Mouse (Mus musculus): ENCODE measurements around the gene Gm42372. TPM values are rescaled to one million over a fixed set of nuclear protein-coding genes. Genes with fewer than 3 reads are reported as not detected.
"Not testable (repeated sequence)": the region's sequence is repeated elsewhere in the genome, so short reads cannot be mapped to it uniquely, and the experiment has no call there.

Gene Gm42372
- 1.1 and 2.1 TPM in 2 replicates for total RNA-seq (2021)
- long read RNA-seq = 0 reads

- DNase-seq = peak; percentile 50
These were observed at the start of gene Gm42372 for GRCm38 (mm10) chr7:16982859-16983568. Gene Gm42372, plus strand, starts transcription at chr7:16983086.

- DNase-seq = no peak
These were observed 45.6 kb upstream of the Gm42372 start for GRCm38 (mm10) chr7:16937312-16937711.

GRCm38 (mm10) chr7:16938117-16938791 lies 44.6 kb upstream of the Gm42372 start:
- no peak for DNase-seq

- peak; percentile 29 for DNase-seq
These were observed 42.6 kb upstream of the Gm42372 start for GRCm38 (mm10) chr7:16940292-16940691.

GRCm38 (mm10) chr7:16942861-16943260 lies 40.0 kb upstream of the Gm42372 start:
- no peak for DNase-seq

DNA sequence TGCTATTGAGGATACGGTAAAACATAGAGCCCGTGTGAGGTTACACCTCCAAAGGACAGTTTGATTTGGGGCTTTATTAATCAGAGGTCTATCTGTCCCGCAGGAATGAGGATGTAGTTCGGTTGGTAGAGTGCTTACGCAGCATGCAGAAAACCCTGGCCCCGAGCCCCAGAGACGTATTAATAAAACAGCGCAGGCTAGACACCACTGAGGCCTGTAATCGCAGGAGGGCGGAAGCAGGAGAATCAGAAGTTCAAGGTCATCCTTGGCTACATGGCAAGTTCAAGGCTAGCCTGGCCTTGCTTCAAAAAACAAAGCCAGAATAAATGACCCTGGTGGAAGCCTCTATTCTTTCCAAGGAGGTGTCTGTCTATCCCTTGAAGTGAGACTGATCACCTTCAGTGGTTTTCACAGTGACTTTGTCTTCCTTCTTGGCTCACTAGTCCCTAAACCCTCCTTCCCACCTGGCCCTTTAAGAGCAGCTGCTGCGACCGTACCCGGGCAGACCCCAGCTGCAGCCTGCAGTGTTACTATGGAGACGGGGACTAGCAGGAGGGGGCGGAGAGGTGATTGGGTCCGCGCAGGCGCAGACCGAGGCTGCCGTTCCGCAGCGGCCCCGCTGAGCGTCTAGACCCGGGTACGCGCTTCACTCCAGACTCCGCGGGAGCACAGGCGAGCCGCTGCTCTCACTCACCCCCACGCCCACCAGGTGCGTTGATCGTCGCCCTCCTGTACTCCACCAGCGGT lies 38.7 kb upstream of the Gm42372 start, which contains the start of gene Pnmal2:
Pnmal2 (plus strand) TSS at position 622 of the 747 bp plus-strand sequence.
- DNase-seq = peak; percentile 89

DNA sequence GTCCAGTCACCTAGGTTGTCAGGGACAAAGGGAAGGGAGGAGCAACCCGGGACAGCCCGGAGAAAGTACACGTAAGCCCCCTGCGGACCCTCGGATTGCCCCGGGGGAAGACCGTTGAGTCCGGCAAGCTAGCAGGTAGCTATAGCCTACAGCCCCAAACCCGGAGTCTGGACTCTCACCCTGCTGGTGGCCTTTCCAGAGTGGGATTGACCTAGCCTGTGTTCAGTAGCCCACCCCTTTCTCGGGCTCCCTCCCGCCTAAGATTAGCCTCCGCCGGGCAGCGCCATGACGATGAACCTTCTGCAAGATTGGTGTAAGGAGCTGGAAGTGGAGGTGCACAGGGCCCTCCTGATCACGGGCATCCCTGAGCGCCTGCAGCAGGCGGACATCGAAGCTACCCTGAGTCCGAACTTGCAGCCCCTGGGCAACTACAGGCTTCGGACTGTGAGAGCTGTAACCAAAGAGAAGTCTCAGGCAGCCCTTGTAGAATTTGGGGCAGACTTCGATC lies 38.0 kb upstream of the Gm42372 start:
- peak; percentile 17 for DNase-seq

- DNase-seq = peak; percentile 15
These were observed 37.5 kb upstream of the Gm42372 start for GRCm38 (mm10) chr7:16945419-16945818.

DNA sequence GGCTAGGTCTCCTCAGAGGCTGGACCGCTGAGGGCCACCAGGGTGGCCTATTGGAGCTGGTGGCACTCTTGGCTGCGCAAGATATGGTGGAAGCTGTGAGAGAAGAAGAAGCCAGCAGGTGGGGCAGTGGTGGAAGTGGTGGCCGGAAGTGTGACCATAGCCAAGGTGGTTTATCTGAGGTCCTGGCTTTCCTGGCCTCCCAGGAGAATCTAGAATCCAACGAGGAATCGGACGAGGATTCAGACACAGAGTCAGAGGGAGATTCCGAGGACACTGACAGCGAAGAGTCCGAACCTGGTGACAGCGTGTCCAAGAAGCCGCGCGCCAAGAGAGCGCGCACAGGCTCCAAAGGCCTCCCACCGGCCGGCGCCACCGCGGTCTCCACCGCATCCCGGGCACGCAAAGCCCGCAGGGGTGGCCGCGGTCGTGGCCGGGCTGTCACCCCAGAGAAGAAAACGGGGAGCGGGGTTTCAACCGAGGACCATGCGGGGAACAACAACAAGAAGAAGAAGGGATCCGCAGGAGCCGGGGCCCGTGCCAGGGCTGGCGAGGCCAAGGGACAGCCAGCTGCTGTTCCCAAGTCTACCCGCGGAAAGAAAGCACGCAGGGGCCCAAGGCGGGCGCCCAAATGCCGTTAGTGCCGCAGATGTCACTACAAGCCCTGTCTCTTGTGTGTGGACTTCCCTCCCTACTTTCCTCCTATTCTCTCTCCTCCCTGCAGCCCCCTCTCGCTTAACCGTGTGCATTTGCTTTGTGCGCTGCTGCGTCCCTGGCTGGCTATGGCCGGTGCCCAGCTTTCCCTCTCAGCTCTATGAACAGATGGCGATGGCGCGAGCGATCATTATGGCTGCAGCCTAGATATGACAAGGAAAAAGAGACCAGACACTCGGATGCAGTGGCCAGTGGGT lies 36.2 kb upstream of the Gm42372 start:
- DNase-seq = peak; percentile 25

DNA sequence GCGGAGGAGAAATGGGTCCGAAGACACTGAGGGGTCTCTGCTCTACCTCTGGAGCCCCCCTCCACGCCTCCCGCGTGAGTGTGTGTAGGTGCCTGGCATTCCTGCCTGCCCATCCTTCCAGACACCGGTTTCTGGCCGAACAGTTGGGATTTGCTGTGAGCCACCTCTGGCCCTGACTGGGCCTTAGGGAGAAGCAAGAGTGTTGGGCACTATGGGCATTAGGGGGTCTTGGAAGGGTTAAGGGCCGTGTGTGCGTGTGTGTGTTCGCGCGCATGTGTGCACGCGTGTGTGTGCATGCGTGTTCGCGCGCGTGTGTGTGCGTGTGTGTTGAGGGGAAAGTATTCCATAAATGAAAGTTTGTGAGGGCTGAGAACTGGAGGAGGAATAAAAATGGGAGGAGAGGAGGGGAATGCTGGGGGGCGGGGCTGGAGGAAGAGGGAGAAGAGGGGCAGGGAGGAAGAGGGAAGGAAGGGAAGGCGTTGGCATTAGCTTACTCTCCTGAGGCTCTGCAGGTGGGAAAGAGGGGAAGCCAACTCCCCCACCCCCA lies 35.5 kb upstream of the Gm42372 start:
- no peak for DNase-seq

DNA sequence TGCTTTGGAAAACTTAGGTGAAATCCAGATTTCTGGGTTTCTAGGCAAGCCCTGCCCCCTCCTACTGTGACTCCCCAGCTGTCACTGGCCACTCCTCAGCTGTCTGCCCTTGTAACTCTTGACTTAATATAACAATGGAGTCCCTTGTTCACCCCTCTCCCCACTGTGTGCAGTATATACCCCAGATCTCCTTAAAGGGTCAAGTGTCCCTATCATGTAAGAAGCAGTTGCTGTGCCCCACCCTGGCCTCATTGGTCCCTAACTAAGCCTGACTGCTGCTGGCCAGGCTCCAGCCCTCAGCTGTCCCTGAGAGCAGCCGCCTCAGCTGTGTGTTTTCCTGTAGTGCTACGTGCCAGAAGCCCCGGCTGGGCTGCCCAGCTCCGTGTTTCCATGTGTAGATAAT lies 34.9 kb upstream of the Gm42372 start:
- DNase-seq = peak; percentile 37

- DNase-seq = no peak
These were observed 33.9 kb upstream of the Gm42372 start for GRCm38 (mm10) chr7:16948923-16949458.

GRCm38 (mm10) chr7:16949908-16950841 lies 32.7 kb upstream of the Gm42372 start:
- peak; percentile 79 for DNase-seq

- peak; percentile 77 for DNase-seq
These were observed 31.8 kb upstream of the Gm42372 start for GRCm38 (mm10) chr7:16950861-16951635.

DNA sequence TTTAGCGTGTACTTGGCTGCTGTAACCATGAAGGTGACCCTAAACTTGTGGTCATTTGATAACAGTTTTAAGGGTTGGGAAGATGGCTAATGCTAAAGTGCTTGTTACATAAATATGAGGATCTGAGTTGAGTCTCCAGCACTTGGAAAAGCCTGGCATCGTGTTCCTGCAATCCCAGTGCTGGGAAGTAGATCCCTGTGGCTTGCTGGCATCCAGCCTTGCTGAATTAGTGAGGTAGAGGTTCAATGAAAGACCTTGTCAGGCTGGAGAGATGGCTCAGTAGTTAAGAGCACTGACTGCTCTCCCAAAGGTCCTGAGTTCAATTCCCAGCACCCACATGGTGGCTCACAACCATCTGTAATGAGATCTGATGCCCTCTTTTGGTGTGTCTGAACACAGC lies 29.1 kb upstream of the Gm42372 start:
- DNase-seq = not testable (repeated sequence)

DNA sequence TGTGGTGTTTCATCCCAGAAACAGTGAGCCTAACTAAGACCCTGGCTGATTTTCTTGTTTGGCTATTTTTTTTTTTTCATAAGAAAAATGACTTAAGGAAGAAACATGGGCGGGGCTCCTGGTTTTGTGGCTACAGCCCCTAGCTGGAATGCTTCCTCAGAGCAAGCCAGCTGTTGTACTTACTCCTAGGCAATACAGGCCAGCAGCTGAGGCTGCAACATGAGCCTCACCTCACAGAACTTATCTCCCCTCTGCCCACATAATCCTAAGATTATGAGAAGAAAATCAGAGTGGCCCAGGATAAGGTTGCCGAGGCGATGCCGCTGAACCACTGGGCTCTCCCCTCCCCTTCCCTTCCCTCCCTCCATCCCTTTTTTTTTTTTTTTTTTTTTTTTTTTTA lies 27.2 kb upstream of the Gm42372 start:
- DNase-seq = no peak

- no peak for DNase-seq
These were observed 26.2 kb upstream of the Gm42372 start for GRCm38 (mm10) chr7:16956410-16957265.
